Mouse (Mus musculus) embryo, embryonic 11 days (tissue): ENCODE data around the gene Map7.
A peak's percentile ranks its signal among the peaks of the same experiment; 100 is the strongest.

Experiments used
- DNase-seq: peaks from one replicate; pipeline ENCODE4 v3.0.0-alpha.2; 2015

Map7 gene

DNA sequence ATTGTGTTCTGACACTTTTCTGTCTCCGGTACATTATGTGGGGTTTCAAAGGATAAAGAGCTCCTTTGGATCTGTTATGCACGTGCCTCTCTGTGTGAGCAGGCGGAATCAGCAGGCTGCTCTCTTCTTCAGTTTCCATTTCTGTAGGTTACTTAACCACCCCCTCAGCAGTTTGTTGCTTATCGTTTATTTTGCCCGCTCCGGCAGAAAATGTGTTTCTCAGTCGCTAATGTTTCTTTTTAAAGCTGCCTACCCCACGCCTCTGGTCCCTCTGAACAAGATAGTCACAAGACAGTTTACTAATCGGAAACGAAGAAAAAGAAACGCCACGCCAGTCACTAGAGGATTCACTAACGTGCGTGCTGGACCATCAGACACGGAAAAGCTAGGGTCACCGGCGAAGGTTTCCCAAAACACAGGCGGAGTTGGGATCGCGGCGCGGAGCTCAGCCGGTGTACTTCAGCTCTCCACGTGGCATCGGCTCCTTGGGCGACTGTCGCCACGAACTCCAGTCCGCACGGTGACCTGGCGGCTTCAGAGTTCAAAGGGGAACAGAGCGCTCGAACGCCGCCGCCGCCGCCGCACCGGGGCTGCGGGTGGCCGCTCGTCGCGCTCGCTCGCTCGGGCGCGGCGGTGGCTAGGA is at the start of gene Map7:
TSS of gene Map7 (plus strand) at position 342 of the 643 bp plus-strand sequence.
- DNase-seq: no peak

DNA sequence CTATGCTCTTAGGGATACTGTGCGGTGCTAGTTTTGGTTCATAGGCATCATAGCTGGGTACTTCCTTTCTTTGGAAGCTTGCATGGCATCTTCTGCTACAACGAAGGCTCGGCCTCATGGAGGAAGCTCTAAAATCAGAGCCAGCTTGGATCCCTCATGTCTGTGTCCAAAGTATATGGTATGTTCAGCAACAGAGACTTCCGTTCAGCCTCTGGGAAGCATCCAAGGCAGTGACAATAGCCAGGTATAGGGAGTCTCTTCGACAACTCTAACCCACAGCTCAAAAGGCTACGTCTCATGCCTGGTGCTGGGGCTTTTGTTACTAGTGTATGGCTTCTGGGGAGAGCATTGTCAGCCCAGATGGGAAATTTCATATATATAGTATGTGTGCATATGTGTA is 46.8 kb upstream of the Map7 start:
- DNase-seq: no peak

DNA sequence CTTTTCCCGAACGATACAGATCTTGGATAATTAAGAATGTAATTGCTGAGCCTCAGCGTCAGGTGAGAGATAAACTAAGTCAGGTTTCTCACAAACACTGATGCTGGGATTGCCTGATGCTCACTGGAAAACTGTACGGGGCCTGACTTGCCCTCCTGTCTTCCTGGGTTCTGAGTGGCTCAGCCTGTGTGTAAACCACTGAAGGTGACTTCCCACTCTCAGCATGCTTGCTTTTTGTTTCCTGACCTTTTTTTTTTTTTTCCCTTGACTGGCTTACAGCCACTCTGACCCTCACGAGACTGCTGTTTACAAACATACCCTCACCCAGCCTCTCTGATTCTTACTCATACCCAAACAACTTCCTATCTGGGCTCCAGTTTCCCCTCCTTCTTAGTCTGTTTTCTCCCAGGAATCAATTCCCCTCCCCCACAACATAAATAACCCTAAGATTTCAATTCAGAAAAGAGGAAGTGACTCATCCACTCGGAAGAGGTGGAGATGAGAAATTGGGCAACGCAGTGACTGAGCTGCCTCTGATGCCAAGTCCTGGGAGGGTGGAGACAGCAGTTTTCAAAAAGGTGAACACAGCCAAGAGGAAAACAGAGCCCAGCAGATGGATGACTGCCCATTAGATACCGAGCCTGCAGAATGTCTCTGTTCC is 43.9 kb upstream of the Map7 start:
- no peak for DNase-seq

GRCm38 (mm10) chr10:20105575-20105974 is 42.7 kb upstream of the Map7 start:
- DNase-seq: no peak

DNA sequence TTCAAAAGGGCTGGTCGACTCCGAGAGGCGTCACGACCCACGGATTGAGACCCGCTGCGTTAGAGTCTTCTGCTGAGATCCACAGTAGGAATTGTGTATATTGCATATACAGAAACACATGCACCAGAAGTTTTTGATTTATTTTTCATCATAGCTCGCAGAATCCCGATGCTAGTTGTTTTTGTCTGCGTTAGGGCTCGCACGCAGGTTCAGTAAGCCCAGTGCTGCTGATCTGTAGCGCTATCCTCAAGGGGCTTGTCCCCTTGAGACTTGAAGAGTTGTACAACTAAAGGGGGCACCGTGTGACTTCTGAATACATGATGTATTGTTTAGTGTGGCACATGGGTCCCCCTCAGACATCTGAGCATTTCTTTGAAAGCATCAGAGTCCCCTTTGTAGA is 41.2 kb upstream of the Map7 start:
- DNase-seq: no peak

- DNase-seq: no peak
These were observed 36.8 kb upstream of the Map7 start for GRCm38 (mm10) chr10:20111508-20111907.

DNA sequence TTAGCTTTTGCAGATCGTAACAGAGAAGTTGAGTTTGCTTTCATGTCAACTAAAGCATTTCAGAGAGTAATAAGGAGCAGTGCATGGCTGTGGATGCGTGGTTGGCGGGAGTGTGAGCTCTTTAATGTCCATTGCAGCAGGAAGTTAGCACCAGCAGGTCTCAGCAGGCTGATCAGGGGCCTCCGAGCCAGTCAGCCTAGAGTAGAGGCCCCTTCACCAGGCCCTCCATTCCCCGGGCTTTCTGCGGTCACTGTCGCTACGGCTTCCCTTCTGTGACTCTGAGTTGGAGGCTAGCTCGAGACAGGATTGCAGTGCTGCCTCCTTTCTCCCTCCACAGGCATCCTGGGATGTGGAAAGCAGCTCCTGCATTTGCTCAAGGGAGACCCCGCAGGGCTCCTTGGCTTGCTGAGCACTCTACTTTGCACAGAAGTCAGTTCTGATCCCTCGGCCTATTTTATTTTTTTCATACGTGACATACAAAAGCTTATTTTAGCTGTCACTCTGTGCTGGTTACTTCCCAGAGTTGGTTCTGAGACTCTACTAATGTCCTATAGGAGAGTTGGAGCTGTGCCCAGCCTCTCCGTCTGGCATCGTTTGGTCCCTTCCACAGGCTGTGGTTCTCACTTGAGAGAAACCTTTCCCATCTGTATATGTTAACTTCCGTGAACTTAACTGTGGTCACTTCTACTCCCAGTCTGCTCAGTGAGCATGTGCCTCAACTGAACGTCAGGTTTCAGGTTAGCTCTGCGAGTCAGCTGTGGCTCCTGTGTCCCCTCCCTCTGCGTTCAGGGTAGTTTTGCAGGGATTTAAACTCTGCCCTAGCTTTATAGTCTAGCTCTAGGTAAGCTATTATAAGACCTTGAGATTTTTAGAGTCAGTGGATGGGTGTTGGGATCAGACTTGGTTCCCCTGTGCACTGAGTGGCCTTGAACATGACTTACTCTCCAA is 36.0 kb upstream of the Map7 start:
- no peak for DNase-seq

DNA sequence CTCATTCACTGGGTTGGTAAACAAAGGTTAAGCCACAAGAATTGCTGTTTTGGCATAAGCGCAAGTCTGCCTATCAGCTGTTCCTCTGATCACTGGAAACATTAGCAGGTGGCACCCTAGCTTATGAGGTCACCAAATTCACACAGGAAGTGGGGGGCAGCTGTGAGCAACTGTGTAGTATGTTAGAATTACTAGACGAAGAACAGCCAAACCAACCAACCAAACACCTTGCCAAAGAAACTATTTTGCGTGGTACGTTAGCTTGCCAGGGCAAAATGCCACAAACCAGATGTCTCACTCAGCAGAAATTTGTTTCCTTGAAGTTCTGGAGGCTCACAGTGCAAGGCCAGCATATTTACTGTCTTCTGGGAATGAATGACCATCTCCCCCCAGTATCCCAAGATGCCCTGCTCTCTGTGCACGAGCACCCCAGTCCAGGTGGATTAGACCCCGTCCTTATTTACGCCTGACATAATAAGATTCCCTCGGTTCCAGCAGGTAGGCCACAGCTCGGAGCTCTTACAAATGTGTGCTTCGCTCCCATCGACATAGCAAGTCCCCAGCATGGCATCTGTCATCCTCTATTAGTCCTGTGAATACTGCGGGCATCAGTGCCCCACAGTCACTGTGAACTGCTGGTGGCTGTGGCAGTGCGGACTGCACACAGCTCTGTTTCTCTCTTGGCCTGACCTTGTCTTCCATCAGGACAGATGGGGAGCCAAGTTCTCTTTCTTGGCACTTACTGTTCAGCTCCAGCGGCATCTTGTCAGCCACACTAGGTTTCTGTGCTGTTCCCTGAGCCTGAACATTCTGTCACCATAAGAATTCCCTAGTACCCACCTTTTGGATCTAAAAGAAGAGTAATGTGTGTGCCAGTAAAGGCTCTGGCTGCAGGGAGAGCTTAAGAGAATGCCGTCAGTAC is 28.5 kb upstream of the Map7 start:
- DNase-seq: no peak

GRCm38 (mm10) chr10:20121981-20122380 is 26.3 kb upstream of the Map7 start:
- DNase-seq: no peak

GRCm38 (mm10) chr10:20123401-20123800 is 24.9 kb upstream of the Map7 start:
- peak; percentile 25 for DNase-seq

DNA sequence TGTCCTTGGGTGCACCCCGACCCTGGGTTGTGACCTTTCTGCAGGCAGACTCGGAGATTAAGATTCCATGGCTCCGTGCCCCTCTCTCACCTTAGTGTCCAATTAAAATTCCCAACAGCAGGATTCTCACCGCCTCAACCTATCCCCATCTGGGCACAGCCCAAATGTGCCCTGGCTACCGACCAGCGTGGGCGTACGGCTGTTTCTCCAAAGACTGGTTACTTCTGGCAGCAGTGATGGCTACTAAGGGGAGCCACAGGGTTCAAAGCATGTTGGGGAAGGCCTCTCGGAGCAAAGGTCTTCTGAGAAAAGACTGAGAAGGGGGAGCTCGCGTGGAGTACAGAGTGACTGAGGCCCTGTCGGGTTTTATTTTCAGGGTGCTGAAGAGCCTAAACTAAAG is 23.7 kb upstream of the Map7 start:
- no peak for DNase-seq

DNA sequence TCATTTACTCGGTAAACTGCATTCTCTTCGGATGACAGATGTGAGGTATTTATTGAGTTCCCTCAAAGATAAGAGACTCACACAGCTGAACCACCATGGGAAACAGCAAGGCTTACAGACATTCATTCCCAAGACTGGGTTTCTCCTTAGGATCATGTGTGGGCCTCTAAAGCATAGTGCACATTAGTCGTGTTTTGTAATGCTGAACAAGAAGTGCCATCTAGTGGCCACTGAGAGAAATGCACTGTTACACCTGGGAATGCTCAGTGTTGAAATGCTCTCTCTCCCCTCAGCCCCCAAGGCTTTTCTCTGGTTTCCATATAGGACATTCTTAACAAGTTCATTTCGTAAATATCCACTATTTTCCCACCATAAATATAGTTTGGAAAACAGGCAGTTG is 23.0 kb upstream of the Map7 start:
- DNase-seq: peak; percentile 77

- DNase-seq: no peak
These were observed 15.2 kb upstream of the Map7 start for GRCm38 (mm10) chr10:20132933-20133652.

DNA sequence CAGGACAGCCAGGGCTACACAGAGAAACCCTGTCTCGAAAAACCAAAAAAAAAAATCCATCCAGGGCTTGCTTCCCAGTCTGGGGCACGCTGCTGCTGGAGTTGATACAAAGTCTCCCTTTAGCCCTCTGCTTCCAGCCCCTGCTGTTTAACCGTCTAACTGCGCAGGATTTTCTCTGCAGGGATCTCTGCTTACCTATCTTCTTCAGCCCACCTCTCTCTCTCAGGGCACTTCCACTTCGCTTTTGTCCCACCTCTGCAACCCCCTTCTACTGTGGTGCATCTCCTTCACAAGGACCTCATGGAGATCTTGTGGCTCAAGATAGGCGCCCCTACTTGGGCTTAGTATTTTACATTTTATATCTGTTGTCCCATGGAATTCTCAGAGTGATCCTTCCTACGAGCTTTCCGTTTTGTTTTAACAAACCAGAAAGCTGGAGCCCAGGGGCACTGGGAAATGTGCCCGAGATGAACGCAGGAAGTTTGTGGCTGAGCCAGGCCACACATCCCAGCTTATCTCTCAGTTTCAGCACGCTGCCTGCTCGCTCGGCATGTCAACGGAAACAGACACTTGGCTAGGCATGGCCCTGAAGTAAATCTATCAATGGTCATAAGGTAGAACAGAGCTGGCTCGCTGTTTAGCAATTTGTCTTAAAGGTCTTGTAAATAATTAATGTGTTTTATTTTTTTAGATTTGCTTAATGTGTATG is 12.8 kb upstream of the Map7 start:
- DNase-seq: no peak

- DNase-seq: no peak
These were observed 11.8 kb upstream of the Map7 start for GRCm38 (mm10) chr10:20136505-20136904.

DNA sequence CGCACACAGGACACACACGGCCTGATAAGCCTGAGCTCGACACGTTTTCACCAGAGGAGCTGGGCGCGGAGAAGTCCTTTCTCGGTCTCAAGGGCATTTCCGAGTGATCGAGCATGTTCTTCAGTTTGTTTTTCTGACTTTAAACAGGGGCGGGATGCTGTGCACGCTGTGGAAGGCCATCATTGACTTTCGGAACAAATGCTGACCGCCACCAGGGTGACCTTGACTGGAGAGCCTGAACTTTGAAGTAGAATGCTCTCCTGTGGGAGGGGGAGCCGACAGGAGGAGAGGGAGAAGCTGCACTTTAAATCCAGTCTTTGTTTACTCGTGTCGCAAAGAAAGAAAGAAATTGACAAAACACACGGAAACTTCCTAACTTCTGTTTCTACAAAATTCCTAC is 6.9 kb upstream of the Map7 start:
- DNase-seq: no peak

- peak; percentile 67 for DNase-seq
These were observed 476 bp downstream of the Map7 start for GRCm38 (mm10) chr10:20148773-20149120.

GRCm38 (mm10) chr10:20149121-20149834 is 1.0 kb downstream of the Map7 start:
- peak; percentile 71 for DNase-seq

GRCm38 (mm10) chr10:20149835-20150355 is 1.6 kb downstream of the Map7 start:
- DNase-seq: no peak

DNA sequence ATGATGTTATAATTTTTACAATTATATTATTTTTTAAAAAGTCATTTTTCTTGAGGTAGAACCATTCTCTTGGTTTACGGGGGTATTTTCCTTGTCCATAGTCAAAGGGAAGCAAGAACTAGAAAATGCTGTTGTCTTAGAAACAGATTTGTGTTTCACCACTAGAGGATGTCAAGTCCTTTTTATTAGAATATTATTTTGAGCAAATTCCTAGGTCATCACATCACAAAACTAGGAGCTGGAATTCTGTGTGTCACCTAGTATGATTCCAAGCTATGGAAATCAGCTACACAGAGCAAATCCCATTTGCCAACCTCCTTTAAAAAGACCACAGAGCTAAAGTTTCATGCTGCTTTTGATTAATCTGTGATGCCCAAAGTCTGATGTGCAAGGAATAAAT is 3.9 kb downstream of the Map7 start:
- no peak for DNase-seq
